Mouse (Mus musculus): Measurements from ENCODE around the gene Ms4a15.

- TF ChIP-seq POLR2A (IDR thresholded peaks at IDR 0.05; ENCODE audit: control insufficient read depth in 1 of 2, insufficient read depth in 1 of 2, low read depth in 1 of 2, low read length in 2 of 2, poor library complexity in 1 of 2) (no peak), RAD21 (IDR thresholded peaks at IDR 0.05; ENCODE audit: low read depth, low read length) (no peak), USF1 (IDR thresholded peaks at IDR 0.05; ENCODE audit: low read depth, low read length) (no peak), CTCF (IDR thresholded peaks at IDR 0.05 in 2 of 3, conservative IDR thresholded peaks at IDR 0.05 in 1 of 3; ENCODE audit: control insufficient read depth in 1 of 3, insufficient read depth in 1 of 3, low read depth in 2 of 3, low read length in 3 of 3, poor library complexity in 1 of 3, severe bottlenecking in 1 of 3) (no peak), EP300 (IDR thresholded peaks at IDR 0.05; ENCODE audit: low read depth in 1 of 2, low read length in 2 of 2) (no peak), JUND (IDR thresholded peaks at IDR 0.05; ENCODE audit: low read depth, low read length) (no peak), NRF1 (IDR thresholded peaks at IDR 0.05; ENCODE audit: insufficient read depth, low read depth, low read length, poor library complexity, severe bottlenecking) (no peak), MAZ (IDR thresholded peaks at IDR 0.05; ENCODE audit: low read depth, low read length) (no peak)
Measured at GRCm38 (mm10) chr19:11022382-11022781, 29.3 kb upstream of the Ms4a15 start.
